Mouse (Mus musculus) fibroblast of lung, adult 2 months (primary cell): ENCODE data around the gene Tep1.
"Not testable (repeated sequence)": the region's sequence is repeated elsewhere in the genome, so short reads cannot be mapped to it uniquely, and the experiment has no call there.

Experiments used
- DNase-seq: peaks from one replicate; pipeline ENCODE4 v3.0.0-alpha.2; 2011; ENCODE audit warnings: low read depth

The Tep1 gene

DNA sequence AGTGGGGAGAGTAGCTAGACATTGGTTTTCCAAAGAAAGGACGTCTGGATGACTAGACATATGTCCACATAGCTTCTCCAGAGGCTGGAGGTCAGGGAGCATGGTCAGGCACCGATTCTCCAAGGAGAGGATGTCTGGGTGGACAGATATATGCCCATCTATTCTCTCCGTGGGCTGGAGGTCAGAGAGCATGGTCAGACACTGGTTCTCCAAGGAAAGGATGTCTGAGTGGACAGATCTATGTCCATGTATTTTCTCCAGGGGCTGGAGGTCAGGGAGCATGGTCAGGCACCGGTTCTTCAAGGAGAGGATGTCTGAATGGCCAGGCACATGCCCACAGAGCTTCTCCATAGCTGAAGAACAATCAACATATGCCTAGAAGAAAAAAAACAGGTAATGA, 2.1 kb downstream of the Tep1 start:
- no peak for DNase-seq

- DNase-seq = no peak
Measured at GRCm38 (mm10) chr14:50866966-50867365, 3.4 kb downstream of the Tep1 start.

- DNase-seq = not testable (repeated sequence)
Measured at GRCm38 (mm10) chr14:50865005-50865404, 5.4 kb downstream of the Tep1 start.

DNA sequence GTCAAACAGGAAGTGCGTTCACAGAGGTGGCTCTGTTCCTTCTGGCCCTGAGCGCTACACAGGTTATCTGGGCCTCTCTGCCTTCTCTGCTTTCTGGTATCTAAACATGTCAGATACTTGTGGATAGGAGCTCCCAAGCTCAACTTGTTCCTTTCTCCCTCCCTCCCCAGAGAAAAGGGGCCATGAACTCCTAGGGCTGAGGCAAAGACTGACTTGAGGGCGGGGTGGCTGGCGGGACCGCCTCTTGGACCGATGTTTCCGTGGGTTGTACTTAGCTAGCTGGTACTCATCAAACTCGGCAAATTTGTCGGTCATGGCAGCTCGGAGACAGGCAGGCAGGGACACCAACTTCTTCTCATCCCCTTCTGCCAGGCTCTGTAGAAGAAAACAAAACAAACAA, 7.7 kb downstream of the Tep1 start:
- no peak for DNase-seq

GRCm38 (mm10) chr14:50855788-50856187, 14.6 kb downstream of the Tep1 start:
- no peak for DNase-seq

- no peak for DNase-seq
Measured at GRCm38 (mm10) chr14:50837236-50837635, 33.1 kb downstream of the Tep1 start.

GRCm38 (mm10) chr14:50834435-50834834, 35.9 kb downstream of the Tep1 start:
- DNase-seq = no peak

DNA sequence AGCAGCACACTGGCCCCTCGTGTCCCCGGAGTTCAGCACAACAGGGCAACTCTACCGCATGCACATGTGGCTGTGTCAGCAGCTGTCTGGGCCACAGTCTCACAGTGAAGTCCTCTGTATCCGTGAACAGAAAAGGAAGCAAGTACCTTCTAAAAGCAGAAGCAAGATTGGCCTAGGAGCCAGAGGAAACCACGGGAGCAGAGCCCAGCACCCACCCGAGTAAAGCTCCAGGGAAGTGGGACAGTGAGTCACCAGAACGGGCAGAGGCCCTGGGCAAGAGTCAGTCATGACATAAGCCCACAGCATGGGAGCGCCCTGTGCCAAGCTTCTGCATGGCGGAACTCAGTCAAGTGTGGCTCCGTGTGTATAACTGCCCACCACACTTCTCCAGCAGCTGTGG, 36.4 kb downstream of the Tep1 start:
- DNase-seq = no peak

- no peak for DNase-seq
Measured at GRCm38 (mm10) chr14:50829878-50830277, 40.5 kb downstream of the Tep1 start.

- DNase-seq = no peak
Measured at GRCm38 (mm10) chr14:50826579-50826978, 43.8 kb downstream of the Tep1 start.

DNA sequence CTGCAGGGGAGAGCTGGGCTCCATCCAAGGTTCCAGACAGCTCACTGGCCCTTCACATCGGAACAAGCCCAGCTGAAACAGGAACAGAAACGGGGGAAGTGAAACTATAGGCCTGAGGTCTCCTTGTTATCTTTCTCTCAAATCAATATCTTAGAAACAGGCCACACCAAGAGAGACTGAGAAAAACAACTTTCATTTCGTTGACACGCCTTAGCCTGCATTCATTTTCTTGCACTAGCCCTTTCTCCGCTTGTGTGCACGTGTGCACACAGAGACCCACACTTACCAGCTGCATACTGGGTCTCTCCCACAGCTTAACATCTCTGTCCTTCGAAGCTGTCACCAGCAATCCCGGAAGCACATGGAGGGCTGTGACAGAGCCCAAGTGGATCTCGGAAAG, 46.1 kb downstream of the Tep1 start:
- DNase-seq = no peak

- DNase-seq = no peak
Measured at GRCm38 (mm10) chr14:50823240-50823639, 47.1 kb downstream of the Tep1 start.

DNA sequence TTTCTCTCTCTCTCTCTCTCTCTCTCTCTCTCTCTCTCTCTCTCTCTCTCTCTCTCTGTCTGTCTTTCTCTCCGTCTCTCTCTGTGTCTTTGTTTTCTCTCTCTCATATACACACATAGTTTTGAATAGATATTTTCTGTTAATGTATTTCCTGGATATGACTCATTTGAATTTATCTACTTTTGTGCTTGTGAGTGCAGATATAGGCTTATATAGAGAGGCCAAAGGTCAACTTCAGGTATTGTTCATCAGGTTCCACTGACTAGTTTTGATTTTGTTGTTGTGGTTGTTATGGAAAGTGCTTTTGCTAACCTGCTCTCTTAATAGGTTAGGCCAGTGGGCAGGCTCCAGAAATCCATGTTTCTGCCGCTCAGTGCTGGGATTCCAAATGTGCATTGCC, 57.3 kb downstream of the Tep1 start:
- DNase-seq = no peak

DNA sequence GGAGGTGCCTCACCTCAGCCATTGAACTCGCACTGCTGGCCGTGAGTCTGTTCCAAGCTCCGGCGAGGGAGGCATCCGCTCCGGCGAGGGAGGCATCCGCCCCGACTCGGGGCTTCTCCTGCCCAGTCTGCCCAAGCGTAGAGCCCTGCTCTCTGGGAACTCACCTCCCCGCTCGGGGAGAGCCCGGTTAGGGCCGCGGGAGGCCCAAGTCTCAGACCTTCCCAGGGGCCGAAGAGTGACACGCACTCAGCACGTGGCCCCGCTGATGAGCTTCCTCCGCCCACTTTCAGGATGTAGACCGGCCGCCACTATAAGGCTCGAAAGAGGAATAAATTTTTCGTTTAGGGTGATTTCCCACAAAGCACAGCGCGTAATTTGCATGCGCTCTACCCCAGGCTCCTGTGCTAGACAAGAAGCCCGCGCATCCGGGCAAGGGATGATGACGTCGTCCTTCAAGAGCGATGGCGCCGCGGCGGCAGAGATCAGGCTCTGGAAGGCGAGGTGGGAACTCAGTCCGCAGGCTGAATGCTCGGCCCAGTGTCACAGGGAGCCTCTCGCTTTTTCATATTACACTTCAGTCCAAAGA, 62.8 kb downstream of the Tep1 start, which contains the start of the genes Ccnb1ip1 and Parp2:
Gene Ccnb1ip1 (minus strand): TSS at position 246 of the 586 bp plus-strand sequence.
Gene Parp2 (plus strand): TSS at position 355 of the 586 bp plus-strand sequence.
- peak; percentile 99 for DNase-seq

DNA sequence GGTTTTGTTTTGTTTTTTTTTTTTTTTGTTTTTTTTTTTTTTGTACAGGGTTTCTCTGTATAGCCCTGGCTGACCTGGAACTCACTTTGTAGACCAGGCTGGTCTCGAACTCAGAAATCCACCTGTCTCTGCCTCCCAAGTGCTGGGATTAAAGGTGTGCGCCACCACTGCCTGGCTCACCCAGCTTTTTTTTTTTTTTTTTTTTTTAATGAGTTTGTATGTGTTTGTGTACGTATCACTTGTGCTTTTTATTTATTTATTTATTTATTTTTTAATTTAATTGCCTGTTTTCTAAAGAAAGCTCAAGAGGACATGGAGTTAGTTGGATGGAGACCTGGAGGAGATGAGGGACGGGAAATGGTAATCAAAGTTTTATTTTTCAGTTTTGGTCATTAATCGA, 63.9 kb downstream of the Tep1 start:
- DNase-seq = not testable (repeated sequence)

DNA sequence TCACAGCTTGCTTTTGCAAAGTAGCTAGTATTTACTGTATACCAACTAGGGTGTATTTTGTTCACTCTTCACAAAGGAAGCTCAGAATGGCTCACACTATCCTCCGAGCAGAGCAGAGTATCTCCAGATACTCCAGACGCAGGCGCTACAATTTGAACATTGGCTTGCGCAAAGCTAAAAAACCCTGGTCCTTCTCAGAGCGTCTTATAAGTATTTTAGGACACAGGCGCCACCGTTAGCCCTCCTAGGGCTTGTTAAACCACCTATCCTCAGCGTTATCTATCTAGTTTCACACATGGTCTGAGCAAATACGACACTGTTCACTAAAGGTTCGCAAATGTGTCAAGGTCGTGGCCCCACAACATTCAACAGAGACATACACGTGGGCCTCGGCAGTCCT, 65.7 kb downstream of the Tep1 start:
- DNase-seq = no peak

GRCm38 (mm10) chr14:50802843-50803562, 67.4 kb downstream of the Tep1 start:
- DNase-seq = no peak

DNA sequence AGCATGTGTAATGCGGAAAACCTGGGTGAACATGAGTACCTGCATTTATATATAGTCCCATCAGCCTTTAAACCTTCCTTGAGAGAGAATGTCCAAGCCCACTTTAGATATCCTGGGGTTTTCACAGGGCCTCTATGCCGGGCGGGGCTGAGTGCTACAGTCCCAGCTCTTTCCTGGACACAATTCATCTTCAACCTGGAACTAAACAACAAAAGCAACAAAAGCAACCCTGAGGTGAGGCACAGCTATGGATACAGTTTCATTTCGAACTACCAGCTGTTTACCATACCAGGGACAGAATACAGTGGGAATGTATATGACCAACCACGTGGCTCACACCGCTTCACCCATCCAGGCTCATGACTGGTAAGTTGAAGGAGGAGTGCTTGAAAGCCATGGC, 67.9 kb downstream of the Tep1 start:
- no peak for DNase-seq

- no peak for DNase-seq
Measured at GRCm38 (mm10) chr14:50799502-50800259, 70.7 kb downstream of the Tep1 start.

- no peak for DNase-seq
Measured at GRCm38 (mm10) chr14:50798512-50798911, 71.8 kb downstream of the Tep1 start.

GRCm38 (mm10) chr14:50796464-50796863, 73.9 kb downstream of the Tep1 start:
- no peak for DNase-seq

GRCm38 (mm10) chr14:50795965-50796364, 74.4 kb downstream of the Tep1 start:
- no peak for DNase-seq
